Mouse (Mus musculus) cerebellum, adult (tissue): ENCODE data around the gene Stil.

ENCODE experiments used
- ATAC-seq: cut with Nextera tagmentation; 2 replicates; pipeline ENCODE4 v1.9.2; 2017; ENCODE audit warnings: mild to moderate bottlenecking, moderate library complexity, mixed read lengths; ENCODE audit not compliant: insufficient number of reproducible peaks, low FRiP score, low TSS enrichment

Stil gene

GRCm38 (mm10) chr4:115047750-115048149 is 47.8 kb downstream of the Stil start:
- no peak for ATAC-seq

DNA sequence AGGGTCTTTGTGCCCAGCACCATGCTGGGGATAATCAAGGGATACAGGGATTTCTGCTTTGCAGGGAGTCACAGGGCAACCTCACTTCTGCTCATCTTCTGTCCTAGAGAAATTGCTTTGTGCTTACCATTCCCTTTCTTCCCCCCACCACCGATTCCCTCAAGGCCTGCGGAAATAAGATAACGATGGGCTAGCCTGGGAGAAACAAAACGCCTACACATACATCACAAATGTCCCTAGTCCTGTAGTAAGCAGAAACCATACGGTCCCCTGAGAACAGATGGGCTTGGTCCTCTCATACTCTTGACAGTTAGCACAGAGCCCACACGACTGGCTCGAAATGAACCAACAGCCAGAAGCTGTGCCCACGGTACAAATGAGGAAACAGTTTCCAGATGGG is 48.2 kb downstream of the Stil start:
- ATAC-seq = no peak

DNA sequence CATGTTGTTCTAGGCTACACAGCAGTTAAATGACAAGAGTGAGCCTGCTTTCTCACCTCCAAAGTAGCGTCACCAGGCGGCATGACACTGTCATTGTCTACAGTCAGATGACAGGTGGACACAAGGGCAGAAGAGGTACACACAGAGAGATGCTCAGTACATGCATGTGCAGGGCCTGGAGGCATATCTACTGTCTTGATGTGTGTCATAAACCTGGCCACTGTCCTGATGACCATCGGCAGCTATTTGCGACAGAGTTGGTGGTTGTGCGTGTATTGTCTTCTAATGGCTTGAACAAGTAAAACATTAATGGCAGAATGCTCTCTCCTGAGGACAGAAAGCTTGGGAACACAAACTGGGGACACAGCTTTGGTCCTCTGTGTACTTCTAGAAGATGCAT is 51.3 kb downstream of the Stil start:
- ATAC-seq = no peak

GRCm38 (mm10) chr4:115052343-115053005 is 52.5 kb downstream of the Stil start:
- no peak for ATAC-seq

DNA sequence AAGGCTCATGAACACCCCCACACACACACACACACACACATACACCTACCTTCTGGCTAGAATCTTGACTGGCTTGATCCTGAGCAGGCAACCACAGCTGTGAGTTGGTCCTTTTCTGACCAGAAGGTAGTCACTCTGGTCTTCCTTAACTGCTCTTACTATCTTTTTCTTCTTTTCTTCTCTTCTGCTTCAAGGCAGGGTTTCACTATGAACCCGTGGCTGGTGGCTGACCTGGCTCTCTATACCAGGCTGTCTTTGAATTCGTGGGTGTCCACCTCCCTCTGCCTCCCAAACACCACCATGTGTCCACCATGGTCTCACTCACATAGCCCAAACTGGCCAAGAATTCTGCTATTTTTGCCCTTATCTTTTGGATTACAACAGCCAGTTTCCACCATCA is 55.1 kb downstream of the Stil start:
- ATAC-seq = no peak

DNA sequence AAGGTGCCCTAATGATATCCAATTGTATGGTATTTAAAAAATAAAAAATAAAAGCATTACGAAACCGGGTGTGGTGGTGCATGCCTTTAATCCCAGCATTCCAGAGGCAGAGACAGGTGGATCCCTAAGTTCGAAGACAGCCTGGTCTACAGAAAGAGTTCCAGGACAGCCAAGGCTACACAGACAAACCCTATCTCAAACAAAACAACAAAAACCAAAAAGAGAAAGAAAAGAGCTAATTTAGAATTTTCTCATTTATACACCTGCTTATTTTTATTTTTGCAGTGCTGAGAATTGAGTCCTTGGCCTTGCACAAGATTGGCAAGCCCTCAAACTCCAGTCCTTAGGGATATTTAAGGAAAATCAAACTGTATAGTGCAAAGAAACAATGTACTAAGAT is 55.7 kb downstream of the Stil start:
- ATAC-seq = no peak

- ATAC-seq = no peak
These were observed 56.5 kb downstream of the Stil start, which contains the start of gene Tal1 for GRCm38 (mm10) chr4:115056371-115056920. TSS of gene Tal1 (plus strand) at chr4:115056426.

- ATAC-seq = no peak
These were observed 57.1 kb downstream of the Stil start for GRCm38 (mm10) chr4:115056921-115057673.

- ATAC-seq = no peak
These were observed 57.8 kb downstream of the Stil start for GRCm38 (mm10) chr4:115057674-115058316.

GRCm38 (mm10) chr4:115058317-115058761 is 58.4 kb downstream of the Stil start:
- no peak for ATAC-seq

- ATAC-seq = no peak
These were observed 59.1 kb downstream of the Stil start for GRCm38 (mm10) chr4:115058871-115059590.

- no peak for ATAC-seq
These were observed 59.9 kb downstream of the Stil start for GRCm38 (mm10) chr4:115059871-115060270.

GRCm38 (mm10) chr4:115060753-115061152 is 60.8 kb downstream of the Stil start:
- ATAC-seq = no peak

- ATAC-seq = no peak
These were observed 62.5 kb downstream of the Stil start for GRCm38 (mm10) chr4:115062540-115062874.

- ATAC-seq = no peak
These were observed 63.0 kb downstream of the Stil start for GRCm38 (mm10) chr4:115062875-115063517.

GRCm38 (mm10) chr4:115063518-115064239 is 63.7 kb downstream of the Stil start:
- no peak for ATAC-seq

DNA sequence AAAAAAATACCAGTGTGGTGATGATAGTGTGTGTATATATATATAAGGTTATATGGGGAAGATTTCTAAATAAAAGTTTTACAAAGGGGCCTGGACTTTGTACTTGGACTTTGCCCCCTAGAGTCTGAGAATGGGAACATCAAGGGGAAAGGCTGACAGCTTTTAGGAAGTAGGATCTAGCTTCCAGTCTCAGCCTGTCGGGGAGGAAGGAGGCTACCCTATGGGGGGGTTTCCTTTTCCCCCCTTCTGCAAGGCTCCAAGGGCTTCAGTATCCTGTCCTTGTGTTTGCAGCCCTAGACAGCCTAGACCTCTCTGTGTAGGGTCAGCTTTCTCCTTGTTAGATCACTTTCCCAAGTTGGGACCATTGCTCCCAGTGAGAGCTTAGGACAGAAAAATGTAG is 71.7 kb downstream of the Stil start:
- no peak for ATAC-seq

DNA sequence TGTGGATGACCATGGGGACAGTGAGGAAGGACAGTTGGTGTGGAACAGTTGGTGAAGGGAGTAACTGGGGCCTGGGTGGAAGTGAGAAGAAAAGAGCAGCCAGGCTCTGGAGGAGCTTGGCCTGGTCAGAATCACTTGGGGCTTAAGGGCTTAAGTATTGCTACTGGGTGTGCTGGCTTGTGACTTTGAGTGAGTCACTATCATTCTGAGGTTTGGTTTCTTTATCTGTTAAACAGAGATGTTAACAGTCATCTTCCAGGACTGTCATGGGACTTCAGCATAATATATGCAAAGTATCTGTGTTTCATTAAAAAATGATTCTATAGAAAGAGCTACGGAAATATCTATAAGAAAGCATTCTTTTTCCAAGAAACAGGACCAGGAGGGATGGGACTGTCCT is 74.8 kb downstream of the Stil start:
- no peak for ATAC-seq

- ATAC-seq = no peak
These were observed 75.4 kb downstream of the Stil start for GRCm38 (mm10) chr4:115075204-115075915.
